Mouse (Mus musculus): ENCODE measurements around the gene Rprml. TPM values are rescaled to one million over a fixed set of nuclear protein-coding genes. Genes with fewer than 3 reads are reported as not detected.
A peak's percentile ranks its signal among the peaks of the same experiment; 100 is the strongest.

Gene Rprml
- polyA plus RNA-seq, 1 experiment from 2014 or later: not detected

GRCm38 (mm10) chr11:103647921-103648620 is 1.3 kb upstream of the Rprml start:
- H3K4me3 ChIP-seq: no peak overlapping the region
- ATAC-seq (ENCODE audit: low FRiP score): no peak
- H3K9me3 ChIP-seq (replicated peaks): no peaks in the 10 kb centered on the region
- no peak overlapping the region for H3K9ac ChIP-seq
- H3K27me3 ChIP-seq: peaks cover 70% of the 10 kb centered on the region
- WGBS: 10% methylated on average over 11 of the region's 11 CpGs
- no peaks in the 10 kb centered on the region for H3K36me3 ChIP-seq
- peaks cover 12% of the 10 kb centered on the region for H3K4me1 ChIP-seq
- H3K4me2 ChIP-seq (replicated peaks): no peak overlapping the region
- no peak overlapping the region for H3K27ac ChIP-seq

- H3K4me3 ChIP-seq: no peak overlapping the region
- no peak overlapping the region for H3K9ac ChIP-seq
- H3K27me3 ChIP-seq: peaks cover 76% of the 10 kb centered on the region
Measured at GRCm38 (mm10) chr11:103648656-103649055, 714 bp upstream of the Rprml start.

GRCm38 (mm10) chr11:103649983-103650493 is 668 bp downstream of the Rprml start:
- ATAC-seq (ENCODE audit: low FRiP score): no peak
- H3K27ac ChIP-seq: no peak overlapping the region
- WGBS: 1% methylated on average over 37 of the region's 37 CpGs
- no peaks in the 10 kb centered on the region for H3K36me3 ChIP-seq
- no peaks in the 10 kb centered on the region for H3K9me3 ChIP-seq (replicated peaks)
- H3K4me2 ChIP-seq (replicated peaks): peak overlapping the region; percentile 60
- H3K4me3 ChIP-seq: peak overlapping the region; percentile 35
- H3K4me1 ChIP-seq: peaks cover 12% of the 10 kb centered on the region
- no peak overlapping the region; the same call in 1 of the 2 replicates for H3K9ac ChIP-seq
- peaks cover 88% of the 10 kb centered on the region for H3K27me3 ChIP-seq

More at GRCm38 (mm10) chr11:103648656-103649055, 714 bp upstream of the Rprml start:
- no peak for ATAC-seq (ENCODE audit: low FRiP score)
- Histone ChIP-seq H3K27ac (no peak overlapping the region), H3K4me2 (replicated peaks) (no peak overlapping the region), H3K9me3 (replicated peaks) (no peaks in the 10 kb centered on the region), H3K36me3 (no peaks in the 10 kb centered on the region), H3K4me1 (peaks cover 12% of the 10 kb centered on the region)
- 24% methylated on average over 7 of the region's 7 CpGs for WGBS

- ATAC-seq (ENCODE audit: low FRiP score): no peak
- peaks cover 92% of the 10 kb centered on the region for H3K27me3 ChIP-seq
Measured at GRCm38 (mm10) chr11:103651426-103651825, 2.1 kb downstream of the Rprml start.

GRCm38 (mm10) chr11:103653359-103653965 is 4.1 kb downstream of the Rprml start:
- H3K4me2 ChIP-seq (replicated peaks): no peak overlapping the region
- peaks cover 12% of the 10 kb centered on the region for H3K4me1 ChIP-seq
- no peak overlapping the region for H3K4me3 ChIP-seq
- WGBS: 79% methylated on average over 10 of the region's 10 CpGs
- H3K27ac ChIP-seq: no peak overlapping the region
- H3K9me3 ChIP-seq (replicated peaks): no peaks in the 10 kb centered on the region
- ATAC-seq (ENCODE audit: low FRiP score): no peak
- no peak overlapping the region for H3K9ac ChIP-seq
- peaks cover 77% of the 10 kb centered on the region for H3K27me3 ChIP-seq
- H3K36me3 ChIP-seq: no peaks in the 10 kb centered on the region

More at GRCm38 (mm10) chr11:103651426-103651825, 2.1 kb downstream of the Rprml start:
- Histone ChIP-seq H3K4me2 (replicated peaks) (no peak overlapping the region), H3K36me3 (no peaks in the 10 kb centered on the region), H3K9ac (no peak overlapping the region), H3K9me3 (replicated peaks) (no peaks in the 10 kb centered on the region), H3K4me3 (no peak overlapping the region), H3K27ac (no peak overlapping the region), H3K4me1 (peaks cover 12% of the 10 kb centered on the region)
- WGBS: 82% methylated on average over 6 of the region's 6 CpGs

GRCm38 (mm10) chr11:103656520-103656919 is 7.2 kb downstream of the Rprml start:
- Histone ChIP-seq H3K9ac (no peak overlapping the region), H3K4me3 (no peak overlapping the region), H3K27ac (no peak overlapping the region), H3K27me3 (peaks cover 47% of the 10 kb centered on the region), H3K4me1 (no peaks in the 10 kb centered on the region), H3K9me3 (replicated peaks) (no peaks in the 10 kb centered on the region), H3K4me2 (replicated peaks) (no peak overlapping the region), H3K36me3 (no peaks in the 10 kb centered on the region)
- 10% methylated on average over 3 of the region's 3 CpGs for WGBS
- no peak for ATAC-seq (ENCODE audit: low FRiP score)

- H3K9ac ChIP-seq: no peak overlapping the region
- no peak for ATAC-seq (ENCODE audit: low FRiP score)
- WGBS: 87% methylated on average over 7 of the region's 7 CpGs
- no peak overlapping the region for H3K4me3 ChIP-seq
- H3K4me2 ChIP-seq (replicated peaks): no peak overlapping the region
- H3K4me1 ChIP-seq: no peaks in the 10 kb centered on the region
- H3K27ac ChIP-seq: no peak overlapping the region
- H3K36me3 ChIP-seq: no peaks in the 10 kb centered on the region
- peaks cover 31% of the 10 kb centered on the region for H3K27me3 ChIP-seq
- H3K9me3 ChIP-seq (replicated peaks): no peaks in the 10 kb centered on the region
Measured at GRCm38 (mm10) chr11:103658189-103658588, 8.8 kb downstream of the Rprml start.

GRCm38 (mm10) chr11:103661863-103662262 is 12.5 kb downstream of the Rprml start:
- WGBS: 50% methylated on average over 4 of the region's 4 CpGs
- Histone ChIP-seq H3K27me3 (peaks cover 10% of the 10 kb centered on the region; the same call in 1 of the 2 replicates), H3K4me1 (peaks cover 13% of the 10 kb centered on the region), H3K9ac (no peak overlapping the region), H3K9me3 (replicated peaks) (no peaks in the 10 kb centered on the region), H3K4me3 (no peak overlapping the region), H3K4me2 (replicated peaks) (no peak overlapping the region), H3K27ac (no peak overlapping the region), H3K36me3 (no peaks in the 10 kb centered on the region)
- no peak for ATAC-seq (ENCODE audit: low FRiP score)

GRCm38 (mm10) chr11:103662546-103662945 is 13.2 kb downstream of the Rprml start:
- Histone ChIP-seq H3K4me2 (replicated peaks) (no peak overlapping the region), H3K9ac (no peak overlapping the region), H3K36me3 (no peaks in the 10 kb centered on the region), H3K4me3 (no peak overlapping the region), H3K9me3 (replicated peaks) (no peaks in the 10 kb centered on the region), H3K4me1 (peaks cover 17% of the 10 kb centered on the region), H3K27me3 (peaks cover 7% of the 10 kb centered on the region; the same call in 1 of the 2 replicates), H3K27ac (no peak overlapping the region)
- 86% methylated on average over 5 of the region's 5 CpGs for WGBS
- no peak for ATAC-seq (ENCODE audit: low FRiP score)

- Histone ChIP-seq H3K4me2 (replicated peaks) (no peak overlapping the region), H3K9me3 (replicated peaks) (no peaks in the 10 kb centered on the region), H3K27ac (no peak overlapping the region), H3K4me1 (peaks cover 17% of the 10 kb centered on the region), H3K27me3 (0 out of 2 replicates have a peak, but pooled peaks cover 4% of the 10 kb centered on the region), H3K36me3 (no peaks in the 10 kb centered on the region), H3K9ac (no peak overlapping the region), H3K4me3 (no peak overlapping the region)
- 87% methylated on average over 8 of the region's 8 CpGs for WGBS
- no peak for ATAC-seq (ENCODE audit: low FRiP score)
Measured at GRCm38 (mm10) chr11:103663119-103663518, 13.7 kb downstream of the Rprml start.

GRCm38 (mm10) chr11:103665695-103666094 is 16.3 kb downstream of the Rprml start:
- ATAC-seq (ENCODE audit: low FRiP score): no peak
- no peaks in the 10 kb centered on the region for H3K9me3 ChIP-seq (replicated peaks)
- H3K4me2 ChIP-seq (replicated peaks): no peak overlapping the region
- no peak overlapping the region for H3K9ac ChIP-seq
- peaks cover 17% of the 10 kb centered on the region for H3K4me1 ChIP-seq
- H3K27ac ChIP-seq: no peak overlapping the region
- H3K27me3 ChIP-seq: 0 out of 2 replicates have a peak, but pooled peaks cover 4% of the 10 kb centered on the region
- WGBS: 71% methylated on average over 1 of the region's 1 CpGs
- no peaks in the 10 kb centered on the region for H3K36me3 ChIP-seq
- H3K4me3 ChIP-seq: no peak overlapping the region

GRCm38 (mm10) chr11:103666181-103666906 is 17.0 kb downstream of the Rprml start:
- 27% methylated on average over 10 of the region's 10 CpGs for WGBS
- Histone ChIP-seq H3K36me3 (no peaks in the 10 kb centered on the region), H3K27me3 (0 out of 2 replicates have a peak, but pooled peaks cover 4% of the 10 kb centered on the region), H3K4me3 (no peak overlapping the region), H3K4me1 (peaks cover 17% of the 10 kb centered on the region), H3K9me3 (replicated peaks) (no peaks in the 10 kb centered on the region), H3K4me2 (replicated peaks) (no peak overlapping the region), H3K27ac (no peak overlapping the region), H3K9ac (no peak overlapping the region)
- ATAC-seq (ENCODE audit: low FRiP score): peak; percentile 40; the same call in 1 of the 2 replicates

Measured in hindbrain, embryonic 12.5 days (tissue).